In the genomic region with DNA sequence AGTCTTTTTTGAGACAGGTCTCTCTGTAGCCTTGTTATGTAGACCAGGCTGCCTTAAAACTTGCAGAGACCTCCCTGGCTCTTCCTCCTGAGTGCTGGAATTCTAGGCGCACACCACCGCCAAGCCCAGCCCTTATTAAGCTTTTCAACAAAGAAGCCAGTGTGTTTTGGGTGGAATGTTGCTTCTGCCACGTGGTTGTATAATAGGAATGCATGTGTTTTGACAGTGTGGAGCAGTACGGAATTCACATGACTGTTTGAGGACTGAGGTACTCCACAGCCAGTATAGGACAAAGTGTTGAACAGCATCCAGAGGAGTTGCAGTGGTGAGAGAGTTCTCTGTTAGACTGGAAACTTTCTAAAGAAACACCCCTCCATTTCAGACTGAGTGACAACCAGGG, we compare ENCODE assay signal across 23 mouse cellular contexts.
"Had no signal": no experiment of that assay in that cellular context is flagged by ENCODE, and none has a peak within 500 bp of the region (broad histone marks: within the 10 kb centered on the region; RNA-seq: fewer than 3 reads in every experiment).

No protein-coding gene starts in this region.

- H3K4me3 ChIP-seq: layer of hippocampus, adult 2 months; left cerebral cortex, adult 2 months; limb, embryonic 12.5 days; limb, embryonic 15.5 days; liver, embryonic 12.5 days; liver, embryonic 15.5 days; midbrain, embryonic 12.5 days; midbrain, embryonic 15.5 days; neural tube, embryonic 13.5 days; stomach, embryonic 15.5 days had no signal

- DNase-seq: kidney, adult 9 months; kidney, postnatal 25 days; layer of hippocampus, adult 9-11 months; layer of hippocampus, postnatal 36 days; left cerebral cortex, postnatal 4 days; lung, adult 2 months; lung, postnatal 14 days; lung, postnatal 4 days; retina, postnatal 1 day; right cerebral cortex, postnatal 25 days; spleen, adult 18-20 months; thymus, postnatal 25 days had no signal

- H3K27me3 ChIP-seq: limb, embryonic 12.5 days; limb, embryonic 15.5 days; liver, embryonic 12.5 days; liver, embryonic 15.5 days; midbrain, embryonic 12.5 days; midbrain, embryonic 15.5 days; neural tube, embryonic 13.5 days; stomach, embryonic 15.5 days had no signal

- H3K9me3 ChIP-seq: limb, embryonic 12.5 days; limb, embryonic 15.5 days; liver, embryonic 12.5 days; liver, embryonic 15.5 days; midbrain, embryonic 12.5 days; midbrain, embryonic 15.5 days; neural tube, embryonic 13.5 days; stomach, embryonic 15.5 days had no signal

- H3K27ac ChIP-seq: kidney, postnatal 0 days; limb, embryonic 12.5 days; limb, embryonic 15.5 days; liver, embryonic 12.5 days; liver, embryonic 15.5 days; midbrain, embryonic 12.5 days; midbrain, embryonic 15.5 days; neural tube, embryonic 13.5 days; stomach, embryonic 15.5 days had no signal

- H3K36me3 ChIP-seq: limb, embryonic 15.5 days; liver, embryonic 15.5 days; midbrain, embryonic 12.5 days; midbrain, embryonic 15.5 days; neural tube, embryonic 13.5 days; stomach, embryonic 15.5 days had no signal

- H3K9ac ChIP-seq: limb, embryonic 12.5 days; limb, embryonic 15.5 days; liver, embryonic 12.5 days; liver, embryonic 15.5 days; midbrain, embryonic 12.5 days; midbrain, embryonic 15.5 days; neural tube, embryonic 13.5 days; stomach, embryonic 15.5 days had no signal

- H3K4me2 ChIP-seq: limb, embryonic 12.5 days; limb, embryonic 15.5 days; liver, embryonic 12.5 days; liver, embryonic 15.5 days; midbrain, embryonic 12.5 days; midbrain, embryonic 15.5 days; neural tube, embryonic 13.5 days; stomach, embryonic 15.5 days had no signal

- ATAC-seq: liver, embryonic 12.5 days; midbrain, embryonic 15.5 days had no signal
